Mouse (Mus musculus) forebrain, embryonic 11.5 days (tissue): ENCODE data around the gene Bcl2l15. TPM values are rescaled to one million over a fixed set of nuclear protein-coding genes. Genes with fewer than 3 reads are reported as not detected.
A peak's percentile ranks its signal among the peaks of the same experiment; 100 is the strongest.

Experiments
- ATAC-seq: fragments of 200-750 bp; cut with Nextera tagmentation; replicated peaks from 2 replicates; pipeline ENCODE4 v1.8.0; 2017; ENCODE audit warnings: moderate TSS enrichment; ENCODE audit not compliant: low FRiP score
- DNase-seq: peaks from one replicate; pipeline ENCODE4 v3.0.0-alpha.2; 2017; ENCODE audit warnings: low spot score
- H3K27ac ChIP-seq: fragments of 300-500 bp; sonication (generic); 2 replicates; pipeline ENCODE4 v1.5.1; 2014; ENCODE audit warnings: low read depth, low read length
- H3K27me3 ChIP-seq: fragments of 300-500 bp; sonication (generic); 2 replicates; pipeline ENCODE4 v1.6.1; 2014; ENCODE audit warnings: mild to moderate bottlenecking, low read length, mixed read lengths; ENCODE audit not compliant: control insufficient read depth, insufficient read depth
- H3K36me3 ChIP-seq: fragments of 300-500 bp; sonication (generic); 2 replicates; pipeline ENCODE4 v1.6.1; 2014; ENCODE audit warnings: mild to moderate bottlenecking, low read length, moderate library complexity, mixed read lengths; ENCODE audit not compliant: control insufficient read depth, insufficient read depth
- H3K4me1 ChIP-seq: fragments of 300-500 bp; sonication (generic); replicated peaks from 2 replicates; pipeline ENCODE4 v1.6.1; 2014; ENCODE audit warnings: low read length, mixed read lengths; ENCODE audit not compliant: control insufficient read depth, insufficient read depth
- H3K4me2 ChIP-seq: fragments of 300-500 bp; sonication (generic); 2 replicates; pipeline ENCODE4 v1.6.1; 2014; ENCODE audit warnings: low read depth, mild to moderate bottlenecking, low read length, moderate library complexity, mixed read lengths; ENCODE audit not compliant: severe bottlenecking
- H3K4me3 ChIP-seq: fragments of 300-500 bp; sonication (generic); 2 replicates; pipeline ENCODE4 v1.5.1; 2014; ENCODE audit warnings: low read depth, low read length
- H3K9ac ChIP-seq: fragments of 300-500 bp; sonication (generic); 2 replicates; pipeline ENCODE4 v1.6.1; 2014; ENCODE audit warnings: low read length
- H3K9me3 ChIP-seq: fragments of 300-500 bp; sonication (generic); 2 replicates; pipeline ENCODE4 v1.6.1; 2016; ENCODE audit warnings: low read length, mixed read lengths; ENCODE audit not compliant: control insufficient read depth
- WGBS: fragments of 180-500 bp; shearing (Covaris S2); extraction: QIAGEN DNeasy Blood & Tissue Kit; methylation state at CpG from one replicate; pipeline ENCODE4 v1.1.7; 2014; 5-methylcytosine and 5-hydroxymethylcytosine counted together
- polyA plus RNA-seq: library from polyadenylated mRNA; unstranded; fragments of >200 nt; fragmentation: Nextera tagmentation; extraction: Ambion mirVana; gene quantifications from 2 replicates; pipeline ENCODE4 v1.2.1, GENCODE M21; 2014

Bcl2l15 gene
- polyA plus RNA-seq, 1 experiment from 2014 or later, result 0.43 TPM

DNA sequence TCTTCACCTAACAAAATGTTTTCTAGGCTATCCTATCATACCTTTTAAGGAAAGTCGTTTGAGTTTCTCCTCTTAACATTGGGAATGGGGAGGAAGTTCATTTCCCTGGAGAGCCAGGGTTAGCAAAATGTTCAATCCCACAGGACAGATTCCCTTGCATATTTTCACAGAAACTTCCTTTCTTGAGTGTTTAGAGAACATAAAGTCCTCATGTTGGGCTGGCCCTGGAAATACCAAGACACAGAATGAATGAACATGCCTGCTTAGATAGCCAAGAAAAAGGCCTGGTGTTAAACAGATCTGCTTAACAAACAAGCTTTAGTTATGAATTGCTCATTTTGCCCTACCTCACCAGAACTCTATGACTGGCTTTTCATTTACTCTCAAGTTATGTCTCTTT lies 39.8 kb upstream of the Bcl2l15 start:
- DNase-seq (no peak), ATAC-seq (no peak)
- Histone ChIP-seq H3K4me3 (no peak overlapping the region), H3K9me3 (no peaks in the 10 kb centered on the region), H3K4me2 (no peak overlapping the region), H3K27me3 (no peaks in the 10 kb centered on the region), H3K27ac (no peak overlapping the region), H3K4me1 (peaks cover 4% of the 10 kb centered on the region; the same call in 1 of the 2 replicates), H3K36me3 (no peaks in the 10 kb centered on the region), H3K9ac (no peak overlapping the region)
- 87% methylated on average over 1 of the region's 1 CpGs for WGBS

DNA sequence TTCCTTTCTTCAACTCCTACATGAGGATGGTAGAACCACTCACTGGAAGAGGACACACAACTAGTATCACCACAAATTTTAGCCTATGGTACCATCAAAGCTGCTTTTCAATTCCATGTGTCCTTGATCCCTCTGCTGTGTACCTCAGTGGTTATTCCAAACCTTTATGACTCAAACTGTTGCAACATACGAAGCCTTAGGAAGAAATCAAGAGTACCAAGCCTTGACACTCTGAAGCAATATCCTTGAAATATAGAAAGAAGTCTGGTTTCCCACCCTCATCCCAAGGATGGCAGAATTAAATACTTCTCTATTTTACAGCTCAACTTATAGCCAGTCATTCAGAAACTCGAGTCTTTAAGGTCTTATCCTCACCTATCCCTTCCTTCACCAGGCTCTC lies 36.0 kb upstream of the Bcl2l15 start:
- no peaks in the 10 kb centered on the region; the same call in 1 of the 2 replicates for H3K4me1 ChIP-seq

DNA sequence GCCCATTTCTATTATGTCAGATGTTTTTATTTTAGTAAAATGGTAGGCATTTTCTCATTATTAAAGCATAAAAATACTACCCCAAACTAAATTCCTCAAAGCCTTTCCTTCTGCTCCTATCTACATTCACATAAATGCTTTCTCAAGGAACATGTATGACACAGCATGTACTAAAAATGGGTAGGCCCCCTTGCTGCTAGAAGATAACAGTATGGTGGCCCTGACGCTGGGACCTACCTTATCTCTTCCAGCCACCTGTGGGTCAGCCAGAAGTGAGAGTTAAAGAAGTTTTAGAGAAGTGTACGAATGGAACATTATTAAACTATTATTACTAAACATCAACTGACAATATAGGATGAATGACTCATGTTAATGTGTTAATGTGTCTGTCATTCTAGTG lies 32.9 kb upstream of the Bcl2l15 start:
- 86% methylated on average over 2 of the region's 2 CpGs for WGBS
- no peak overlapping the region for H3K9ac ChIP-seq
- ATAC-seq, result no peak
- H3K9me3 ChIP-seq, result no peaks in the 10 kb centered on the region
- no peaks in the 10 kb centered on the region for H3K27me3 ChIP-seq
- no peak overlapping the region for H3K4me2 ChIP-seq
- H3K27ac ChIP-seq, result no peak overlapping the region
- H3K4me3 ChIP-seq, result no peak overlapping the region
- H3K36me3 ChIP-seq, result no peaks in the 10 kb centered on the region; the same call in 1 of the 2 replicates
- no peaks in the 10 kb centered on the region for H3K4me1 ChIP-seq
- no peak for DNase-seq

More for the DNA sequence above, 36.0 kb upstream of the Bcl2l15 start:
- no peaks in the 10 kb centered on the region for H3K36me3 ChIP-seq
- DNase-seq (no peak), ATAC-seq (no peak)
- WGBS, result 57% methylated on average over 2 of the region's 2 CpGs
- no peak overlapping the region for H3K4me3 ChIP-seq
- H3K27me3 ChIP-seq, result no peaks in the 10 kb centered on the region
- H3K4me2 ChIP-seq, result no peak overlapping the region
- H3K9me3 ChIP-seq, result no peaks in the 10 kb centered on the region
- no peak overlapping the region for H3K9ac ChIP-seq
- H3K27ac ChIP-seq, result no peak overlapping the region

DNA sequence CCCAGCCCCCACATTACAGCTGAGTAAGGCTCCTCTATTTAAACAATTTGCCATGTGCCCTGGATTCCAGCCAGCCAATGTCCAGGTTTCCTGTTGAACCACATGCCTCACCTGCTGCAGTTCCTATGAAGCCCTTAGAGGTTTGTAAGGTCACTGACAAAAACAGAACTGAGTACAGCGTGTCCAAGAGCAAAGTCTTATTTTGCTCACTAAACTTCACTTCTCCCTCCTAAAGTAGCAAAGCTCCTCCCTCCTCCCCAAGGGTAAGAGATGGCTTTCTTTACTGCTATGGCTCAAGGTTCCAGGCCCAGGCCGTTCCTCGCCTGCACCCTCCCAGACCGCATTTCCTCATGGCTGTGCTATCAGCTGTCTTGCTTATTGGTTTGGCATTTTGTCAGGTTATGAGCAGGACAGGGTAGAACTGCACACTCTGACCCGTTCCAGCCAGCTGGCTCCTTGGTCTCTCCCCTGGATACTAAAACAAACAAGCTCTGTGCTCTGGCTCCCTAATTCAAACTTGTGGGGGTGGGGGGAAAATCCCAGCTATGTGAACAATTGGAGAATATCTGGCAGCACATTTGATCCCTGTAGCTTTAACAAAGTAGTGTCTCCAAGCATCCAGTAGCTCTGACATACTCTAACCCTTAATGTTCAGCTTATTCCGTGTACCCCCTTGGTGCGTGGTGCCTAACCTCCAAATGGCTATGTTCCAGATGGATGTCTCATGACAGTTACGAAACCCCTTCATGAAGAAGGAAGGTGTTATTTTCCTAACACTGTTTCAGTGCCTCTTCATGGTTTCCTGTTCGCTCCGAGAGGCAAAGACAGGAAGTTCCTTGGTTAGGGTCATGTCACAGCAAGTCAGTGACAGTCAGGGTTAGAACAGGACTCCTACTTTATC lies 30.5 kb upstream of the Bcl2l15 start:
- ATAC-seq, result no peak
- WGBS, result 83% methylated on average over 10 of the region's 10 CpGs
- Histone ChIP-seq H3K27ac (no peak overlapping the region), H3K4me1 (no peaks in the 10 kb centered on the region), H3K4me2 (no peak overlapping the region), H3K4me3 (no peak overlapping the region), H3K9me3 (no peaks in the 10 kb centered on the region), H3K36me3 (no peaks in the 10 kb centered on the region; the same call in 1 of the 2 replicates), H3K27me3 (no peaks in the 10 kb centered on the region), H3K9ac (no peak overlapping the region)
- no peak for DNase-seq

DNA sequence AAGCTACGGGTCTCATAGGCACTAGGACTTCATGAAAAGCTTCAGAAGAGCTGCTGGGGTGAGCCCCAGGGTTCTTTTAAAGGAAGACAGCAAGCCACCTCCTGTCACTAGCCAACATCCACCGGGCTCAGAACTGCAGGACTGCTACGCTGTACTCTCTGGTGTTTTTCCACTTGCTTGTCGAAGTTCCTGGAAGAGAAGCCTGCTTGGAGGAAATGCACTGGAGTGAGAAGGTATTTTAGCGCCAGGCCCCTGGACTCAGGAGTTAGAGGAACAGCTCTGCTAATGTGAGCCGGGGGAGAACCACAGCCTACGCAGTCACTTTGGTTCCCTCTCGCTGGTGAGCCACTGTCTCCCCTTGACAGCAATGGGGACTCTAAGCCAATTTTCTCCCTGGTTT lies 29.5 kb upstream of the Bcl2l15 start:
- no peak overlapping the region for H3K4me2 ChIP-seq
- H3K36me3 ChIP-seq, result no peaks in the 10 kb centered on the region; the same call in 1 of the 2 replicates
- ATAC-seq, result no peak
- H3K27me3 ChIP-seq, result no peaks in the 10 kb centered on the region
- H3K4me3 ChIP-seq, result no peak overlapping the region
- no peaks in the 10 kb centered on the region for H3K9me3 ChIP-seq
- no peak for DNase-seq
- H3K27ac ChIP-seq, result no peak overlapping the region
- peaks cover 2% of the 10 kb centered on the region; the same call in 1 of the 2 replicates for H3K4me1 ChIP-seq
- WGBS, result 85% methylated on average over 8 of the region's 8 CpGs
- no peak overlapping the region for H3K9ac ChIP-seq

DNA sequence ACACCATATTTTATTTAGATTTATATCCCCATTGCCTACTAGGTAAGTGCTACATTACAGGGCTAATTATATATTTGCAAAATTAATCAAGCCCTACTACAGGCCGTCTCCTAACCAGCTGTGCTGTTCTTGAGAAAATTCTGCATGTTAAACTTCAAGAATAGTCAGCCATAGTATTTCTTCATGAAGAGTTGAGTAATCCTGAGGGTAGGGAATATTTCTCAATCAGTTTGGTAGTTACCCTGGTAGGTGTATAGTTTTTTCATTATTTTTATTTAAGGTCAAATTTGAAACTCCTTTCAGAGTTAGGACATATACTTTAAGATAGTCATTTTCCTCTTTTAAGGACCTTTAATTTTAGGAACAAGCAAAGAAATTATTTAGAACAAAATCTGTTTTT lies 26.7 kb upstream of the Bcl2l15 start:
- WGBS, result 96% methylated on average over 1 of the region's 1 CpGs
- H3K36me3 ChIP-seq, result no peaks in the 10 kb centered on the region; the same call in 1 of the 2 replicates
- H3K27me3 ChIP-seq, result no peaks in the 10 kb centered on the region

DNA sequence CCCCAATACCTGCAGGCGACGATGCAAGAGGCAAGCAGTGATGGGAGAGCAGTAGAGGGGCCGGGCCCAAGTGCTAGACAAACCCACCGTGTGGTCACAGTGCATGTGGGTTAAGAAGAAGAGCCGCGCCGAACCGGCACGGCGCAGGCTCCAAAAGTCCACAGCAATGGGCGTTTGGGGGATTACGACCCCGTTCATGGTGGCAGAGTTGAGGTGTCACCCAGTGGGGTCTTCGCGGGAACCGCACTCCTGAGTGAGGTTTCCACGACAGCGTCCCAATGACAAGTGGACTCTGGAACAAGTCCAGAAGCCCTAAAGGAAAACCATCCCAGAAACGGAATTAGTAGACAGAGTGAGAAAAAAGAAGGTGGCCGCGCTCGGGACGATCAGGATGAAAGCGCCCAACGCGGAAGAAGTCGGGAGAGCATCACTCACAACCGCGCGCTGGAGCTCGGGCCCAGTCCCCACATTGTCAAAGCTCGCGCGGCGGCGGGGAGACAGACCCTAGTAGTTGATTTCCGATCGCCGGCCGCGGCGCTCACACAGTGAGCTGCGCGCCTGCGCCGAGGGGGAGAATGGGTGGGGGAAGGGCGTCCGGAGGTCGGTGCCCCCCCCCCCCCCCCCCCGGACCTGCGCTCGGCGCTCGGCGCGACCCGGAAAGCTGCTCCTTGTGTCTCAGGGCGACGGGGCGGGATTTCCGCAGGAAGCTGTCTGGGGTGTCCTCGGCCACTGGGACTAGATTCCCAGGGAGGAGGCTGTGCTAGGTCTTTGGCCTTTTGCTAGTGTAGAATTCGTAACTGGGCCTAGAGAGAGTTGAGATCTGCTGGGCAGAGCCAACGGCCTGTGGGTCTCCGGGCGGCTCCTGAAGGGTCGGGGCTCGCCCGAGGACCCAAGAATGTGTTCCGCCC lies 23.3 kb upstream of the Bcl2l15 start, which contains the start of the genes Dclre1b, Ap4b1 and Gm43064:
Gene Dclre1b, minus strand, starts transcription at position 554 of the 908 bp plus-strand sequence.
Gene Ap4b1, plus strand, starts transcription at position 630 of the 908 bp plus-strand sequence.
Gene Gm43064, plus strand, starts transcription at position 683 of the 908 bp plus-strand sequence.
- Histone ChIP-seq H3K9ac (peak within 1 kb of the TSS; percentile 85), H3K36me3 (no peaks in the 10 kb centered on the region; the same call in 1 of the 2 replicates), H3K9me3 (no peaks in the 10 kb centered on the region), H3K27me3 (no peaks in the 10 kb centered on the region), H3K27ac (peak within 1 kb of the TSS; percentile 79), H3K4me2 (peak within 1 kb of the TSS; percentile 69), H3K4me3 (peak within 1 kb of the TSS; percentile 77), H3K4me1 (peaks cover 7% of the 10 kb centered on the region; the same call in 1 of the 2 replicates)
- ATAC-seq, result peak; percentile 95
- under 1% methylated on average over 57 of the region's 70 CpGs for WGBS
- peak; percentile 97 for DNase-seq

More for the DNA sequence above, 26.7 kb upstream of the Bcl2l15 start:
- H3K27ac ChIP-seq, result no peak overlapping the region
- ATAC-seq (no peak), DNase-seq (no peak)
- no peak overlapping the region for H3K9ac ChIP-seq
- no peak overlapping the region for H3K4me3 ChIP-seq
- H3K9me3 ChIP-seq, result no peaks in the 10 kb centered on the region
- H3K4me1 ChIP-seq, result peaks cover 5% of the 10 kb centered on the region; the same call in 1 of the 2 replicates
- no peak overlapping the region for H3K4me2 ChIP-seq

DNA sequence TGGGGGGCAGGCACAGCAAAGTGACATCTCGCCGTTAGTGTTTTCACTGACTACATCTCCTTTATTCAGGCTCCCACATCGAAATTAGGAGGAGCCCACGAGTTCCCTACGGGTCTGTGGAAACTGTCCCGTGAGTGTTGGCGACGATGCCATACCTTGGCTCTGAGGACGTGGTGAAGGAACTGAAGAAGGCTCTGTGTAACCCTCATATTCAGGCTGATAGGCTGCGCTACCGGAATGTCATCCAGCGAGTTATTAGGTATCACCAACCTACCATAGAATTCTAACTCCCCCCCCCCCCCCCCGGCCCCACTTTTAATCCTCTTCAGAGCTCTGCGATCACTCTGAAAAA lies 22.6 kb upstream of the Bcl2l15 start:
- Histone ChIP-seq H3K27ac (peak overlapping the region; percentile 79), H3K27me3 (no peaks in the 10 kb centered on the region), H3K9ac (peak overlapping the region; percentile 85), H3K4me1 (peaks cover 7% of the 10 kb centered on the region; the same call in 1 of the 2 replicates), H3K36me3 (no peaks in the 10 kb centered on the region; the same call in 1 of the 2 replicates), H3K4me3 (peak overlapping the region; percentile 77), H3K4me2 (peak overlapping the region; percentile 69), H3K9me3 (no peaks in the 10 kb centered on the region)
- ATAC-seq (peak; percentile 53; the same call in 1 of the 2 replicates), DNase-seq (no peak)
- WGBS, result 2% methylated on average over 14 of the region's 14 CpGs
